Mouse (Mus musculus): ENCODE measurements around the gene N4bp2l1.

Gene N4bp2l1

GRCm38 (mm10) chr5:150566971-150567370, 30.0 kb downstream of the N4bp2l1 start:
- no peak for DNase-seq (ENCODE audit: low read depth, low spot score)

- DNase-seq (ENCODE audit: low read depth, low spot score), result no peak
These were observed 30.8 kb downstream of the N4bp2l1 start for GRCm38 (mm10) chr5:150566226-150566625.

GRCm38 (mm10) chr5:150564426-150564825, 32.6 kb downstream of the N4bp2l1 start:
- DNase-seq (ENCODE audit: low read depth, low spot score), result no peak

GRCm38 (mm10) chr5:150561783-150562182, 35.2 kb downstream of the N4bp2l1 start:
- DNase-seq (ENCODE audit: low read depth, low spot score), result no peak

GRCm38 (mm10) chr5:150561376-150561775, 35.6 kb downstream of the N4bp2l1 start:
- DNase-seq (ENCODE audit: low read depth, low spot score), result no peak

GRCm38 (mm10) chr5:150560851-150561250, 36.1 kb downstream of the N4bp2l1 start:
- no peak for DNase-seq (ENCODE audit: low read depth, low spot score)

GRCm38 (mm10) chr5:150559519-150560103, 37.4 kb downstream of the N4bp2l1 start:
- DNase-seq (ENCODE audit: low read depth, low spot score), result no peak

GRCm38 (mm10) chr5:150551637-150552036, 45.4 kb downstream of the N4bp2l1 start:
- no peak for DNase-seq (ENCODE audit: low read depth, low spot score)

GRCm38 (mm10) chr5:150543184-150543583, 53.8 kb downstream of the N4bp2l1 start:
- no peak for DNase-seq (ENCODE audit: low read depth, low spot score)

- no peak for DNase-seq (ENCODE audit: low read depth, low spot score)
These were observed 55.7 kb downstream of the N4bp2l1 start for GRCm38 (mm10) chr5:150541302-150541701.

- DNase-seq (ENCODE audit: low read depth, low spot score), result no peak
These were observed 71.7 kb downstream of the N4bp2l1 start for GRCm38 (mm10) chr5:150525239-150525638.

- no peak for DNase-seq (ENCODE audit: low read depth, low spot score)
These were observed 74.1 kb downstream of the N4bp2l1 start for GRCm38 (mm10) chr5:150522867-150523234.

GRCm38 (mm10) chr5:150521937-150522866, 74.8 kb downstream of the N4bp2l1 start, which contains the start of gene Brca2:
TSS of gene Brca2 (plus strand) at chr5:150522630.
- peak; percentile 92 for DNase-seq (ENCODE audit: low read depth, low spot score)
